Mouse (Mus musculus): ENCODE measurements around the gene Tmem104. TPM values are rescaled to one million over a fixed set of nuclear protein-coding genes. Genes with fewer than 3 reads are reported as not detected.

The Tmem104 gene
- polyA plus RNA-seq (2016; fragmentation: Nextera tagmentation; extraction: Ambion mirVana), result 8.7 and 8.8 TPM in 2 replicates

- H3K4me3 ChIP-seq, result peak within 1 kb of the TSS; percentile 70
- H3K36me3 ChIP-seq (replicated peaks), result peaks cover 17% of the 10 kb centered on the region
- H3K9me3 ChIP-seq, result no peaks in the 10 kb centered on the region
- H3K27me3 ChIP-seq (ENCODE audit: poor library complexity, severe bottlenecking), result 0 out of 2 replicates have a peak, but pooled peaks cover 10% of the 10 kb centered on the region
- DNase-seq (ENCODE audit: extremely low spot score, low spot score), result peak; percentile 99
- WGBS, result under 1% methylated on average over 39 of the region's 39 CpGs
- H3K27ac ChIP-seq, result peak within 1 kb of the TSS; percentile 86
- H3K4me1 ChIP-seq, result peaks cover 31% of the 10 kb centered on the region
Observed at GRCm38 (mm10) chr11:115187224-115187639, at the start of gene Tmem104. Tmem104 (plus strand) TSS chr11:115187487.

GRCm38 (mm10) chr11:115138597-115139262, 48.6 kb upstream of the Tmem104 start:
- no peak for DNase-seq (ENCODE audit: extremely low spot score, low spot score)
- H3K27ac ChIP-seq, result no peak overlapping the region
- H3K27me3 ChIP-seq (ENCODE audit: poor library complexity, severe bottlenecking), result no peaks in the 10 kb centered on the region
- H3K4me1 ChIP-seq, result no peaks in the 10 kb centered on the region
- no peaks in the 10 kb centered on the region for H3K36me3 ChIP-seq (replicated peaks)
- H3K9me3 ChIP-seq, result no peaks in the 10 kb centered on the region
- H3K4me3 ChIP-seq, result no peak overlapping the region
- 92% methylated on average over 5 of the region's 5 CpGs for WGBS

DNA sequence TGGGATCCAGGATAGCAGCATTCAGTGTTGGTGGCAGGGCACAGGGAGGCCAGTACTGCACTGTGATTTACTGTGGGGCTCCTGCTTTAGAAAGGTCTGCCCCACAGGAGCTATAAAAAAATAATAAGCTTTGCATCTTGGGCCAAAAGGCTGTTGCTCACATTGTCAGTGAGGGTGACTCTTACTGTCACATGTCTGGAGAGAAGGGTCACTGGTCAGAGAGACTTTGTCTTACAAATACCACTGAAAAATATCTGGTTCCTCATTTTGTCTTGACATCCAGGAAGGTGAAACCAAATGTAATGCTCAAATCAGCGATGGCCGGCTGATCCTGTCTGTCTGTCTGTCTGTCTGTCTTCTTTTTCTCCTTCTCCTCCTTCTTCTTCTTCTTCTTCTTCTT, 45.3 kb upstream of the Tmem104 start:
- no peaks in the 10 kb centered on the region for H3K4me1 ChIP-seq
- H3K36me3 ChIP-seq (replicated peaks), result no peaks in the 10 kb centered on the region
- 91% methylated on average over 2 of the region's 2 CpGs for WGBS
- H3K4me3 ChIP-seq, result no peak overlapping the region
- no peaks in the 10 kb centered on the region for H3K27me3 ChIP-seq (ENCODE audit: poor library complexity, severe bottlenecking)
- no peak overlapping the region for H3K27ac ChIP-seq
- no peaks in the 10 kb centered on the region for H3K9me3 ChIP-seq
- no peak for DNase-seq (ENCODE audit: extremely low spot score, low spot score)

DNA sequence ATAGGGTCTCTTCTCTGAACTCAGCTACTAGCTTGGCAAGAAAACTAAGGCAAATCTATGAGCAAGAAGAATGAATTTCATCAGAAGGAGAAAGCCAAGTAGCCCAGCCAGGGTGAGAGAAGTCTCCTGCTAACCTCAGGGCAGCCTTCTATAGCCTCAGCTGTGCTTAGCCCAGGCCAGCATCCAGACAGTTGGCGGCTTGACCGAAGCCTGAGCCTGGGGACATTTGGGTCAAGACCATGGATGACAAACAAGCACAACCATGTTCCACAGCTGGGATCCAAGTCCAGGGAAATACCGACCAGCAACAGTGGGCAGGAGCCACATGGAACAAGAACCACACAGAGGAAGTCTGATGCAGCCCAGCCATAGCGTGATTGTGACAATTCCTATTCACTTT, 39.5 kb upstream of the Tmem104 start:
- Histone ChIP-seq H3K27me3 (ENCODE audit: poor library complexity, severe bottlenecking) (peaks cover 18% of the 10 kb centered on the region), H3K4me1 (peaks cover 15% of the 10 kb centered on the region), H3K27ac (no peak overlapping the region), H3K4me3 (no peak overlapping the region), H3K9me3 (no peaks in the 10 kb centered on the region; the same call in 1 of the 2 replicates), H3K36me3 (replicated peaks) (no peaks in the 10 kb centered on the region)
- 91% methylated on average over 4 of the region's 4 CpGs for WGBS
- DNase-seq (ENCODE audit: extremely low spot score, low spot score), result no peak

- Histone ChIP-seq H3K9me3 (no peaks in the 10 kb centered on the region; the same call in 1 of the 2 replicates), H3K4me3 (no peak overlapping the region), H3K4me1 (peaks cover 37% of the 10 kb centered on the region), H3K27ac (no peak overlapping the region), H3K27me3 (ENCODE audit: poor library complexity, severe bottlenecking) (peaks cover 48% of the 10 kb centered on the region), H3K36me3 (replicated peaks) (no peaks in the 10 kb centered on the region)
- 88% methylated on average over 6 of the region's 6 CpGs for WGBS
- no peak for DNase-seq (ENCODE audit: extremely low spot score, low spot score)
Observed at GRCm38 (mm10) chr11:115150741-115151254, 36.5 kb upstream of the Tmem104 start.

- H3K27me3 ChIP-seq (ENCODE audit: poor library complexity, severe bottlenecking), result peaks cover 58% of the 10 kb centered on the region
- peaks cover 37% of the 10 kb centered on the region for H3K4me1 ChIP-seq
- H3K9me3 ChIP-seq, result no peaks in the 10 kb centered on the region; the same call in 1 of the 2 replicates
- peak; percentile 85 for DNase-seq (ENCODE audit: extremely low spot score, low spot score)
- WGBS, result 9% methylated on average over 15 of the region's 15 CpGs
- H3K36me3 ChIP-seq (replicated peaks), result no peaks in the 10 kb centered on the region
- peak overlapping the region; percentile 49 for H3K4me3 ChIP-seq
- H3K27ac ChIP-seq, result peak overlapping the region; percentile 54; the same call in 1 of the 2 replicates
Observed at GRCm38 (mm10) chr11:115151755-115152429, 35.4 kb upstream of the Tmem104 start.

- DNase-seq (ENCODE audit: extremely low spot score, low spot score), result no peak
- Histone ChIP-seq H3K4me3 (no peak overlapping the region), H3K4me1 (peaks cover 43% of the 10 kb centered on the region), H3K27ac (no peak overlapping the region), H3K9me3 (no peaks in the 10 kb centered on the region; the same call in 1 of the 2 replicates), H3K27me3 (ENCODE audit: poor library complexity, severe bottlenecking) (peaks cover 70% of the 10 kb centered on the region), H3K36me3 (replicated peaks) (no peaks in the 10 kb centered on the region)
- 79% methylated on average over 9 of the region's 9 CpGs for WGBS
Observed at GRCm38 (mm10) chr11:115153088-115153487, 34.2 kb upstream of the Tmem104 start.

DNA sequence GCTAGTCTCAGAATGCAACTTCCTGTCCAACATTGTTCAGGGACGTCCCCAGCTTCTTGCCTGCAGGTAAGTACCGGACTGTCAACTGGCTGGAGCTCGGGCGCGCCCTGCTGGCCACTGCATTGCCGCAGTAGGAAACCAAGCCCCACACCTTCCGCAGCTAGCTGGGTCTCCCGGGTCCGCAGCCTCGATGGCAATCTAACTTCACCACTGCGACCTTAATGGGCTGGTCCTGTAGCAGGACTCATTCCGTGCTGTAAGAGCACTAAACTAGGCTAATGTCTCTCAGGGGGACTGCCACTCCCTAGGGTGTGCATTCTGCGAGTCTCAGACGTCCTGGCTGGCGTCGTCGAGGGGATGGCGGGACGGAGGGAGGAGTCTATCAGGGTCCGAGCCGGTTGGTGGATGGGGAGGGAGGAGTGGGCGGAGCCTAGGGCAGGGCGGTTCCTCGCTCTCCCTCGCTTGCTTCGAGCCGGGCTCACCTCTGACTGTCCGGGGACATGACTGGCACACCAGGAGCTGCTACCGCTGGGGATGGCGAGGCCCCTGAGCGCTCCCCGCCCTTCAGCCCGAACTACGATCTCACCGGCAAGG, 33.5 kb upstream of the Tmem104 start:
- H3K36me3 ChIP-seq (replicated peaks), result no peaks in the 10 kb centered on the region

GRCm38 (mm10) chr11:115155053-115155634, 32.1 kb upstream of the Tmem104 start:
- no peak overlapping the region for H3K4me3 ChIP-seq
- peaks cover 53% of the 10 kb centered on the region for H3K4me1 ChIP-seq
- H3K9me3 ChIP-seq, result no peaks in the 10 kb centered on the region
- WGBS, result 19% methylated on average over 5 of the region's 5 CpGs
- peaks cover 80% of the 10 kb centered on the region for H3K27me3 ChIP-seq (ENCODE audit: poor library complexity, severe bottlenecking)
- no peaks in the 10 kb centered on the region for H3K36me3 ChIP-seq (replicated peaks)
- no peak for DNase-seq (ENCODE audit: extremely low spot score, low spot score)
- H3K27ac ChIP-seq, result no peak overlapping the region

More for the DNA sequence above, 33.5 kb upstream of the Tmem104 start:
- DNase-seq (ENCODE audit: extremely low spot score, low spot score), result peak; percentile 79
- Histone ChIP-seq H3K9me3 (no peaks in the 10 kb centered on the region; the same call in 1 of the 2 replicates), H3K4me3 (peak overlapping the region; percentile 39), H3K27ac (peak overlapping the region; percentile 6; the same call in 1 of the 2 replicates), H3K27me3 (ENCODE audit: poor library complexity, severe bottlenecking) (peaks cover 73% of the 10 kb centered on the region), H3K4me1 (peaks cover 48% of the 10 kb centered on the region)
- 2% methylated on average over 35 of the region's 35 CpGs for WGBS

DNA sequence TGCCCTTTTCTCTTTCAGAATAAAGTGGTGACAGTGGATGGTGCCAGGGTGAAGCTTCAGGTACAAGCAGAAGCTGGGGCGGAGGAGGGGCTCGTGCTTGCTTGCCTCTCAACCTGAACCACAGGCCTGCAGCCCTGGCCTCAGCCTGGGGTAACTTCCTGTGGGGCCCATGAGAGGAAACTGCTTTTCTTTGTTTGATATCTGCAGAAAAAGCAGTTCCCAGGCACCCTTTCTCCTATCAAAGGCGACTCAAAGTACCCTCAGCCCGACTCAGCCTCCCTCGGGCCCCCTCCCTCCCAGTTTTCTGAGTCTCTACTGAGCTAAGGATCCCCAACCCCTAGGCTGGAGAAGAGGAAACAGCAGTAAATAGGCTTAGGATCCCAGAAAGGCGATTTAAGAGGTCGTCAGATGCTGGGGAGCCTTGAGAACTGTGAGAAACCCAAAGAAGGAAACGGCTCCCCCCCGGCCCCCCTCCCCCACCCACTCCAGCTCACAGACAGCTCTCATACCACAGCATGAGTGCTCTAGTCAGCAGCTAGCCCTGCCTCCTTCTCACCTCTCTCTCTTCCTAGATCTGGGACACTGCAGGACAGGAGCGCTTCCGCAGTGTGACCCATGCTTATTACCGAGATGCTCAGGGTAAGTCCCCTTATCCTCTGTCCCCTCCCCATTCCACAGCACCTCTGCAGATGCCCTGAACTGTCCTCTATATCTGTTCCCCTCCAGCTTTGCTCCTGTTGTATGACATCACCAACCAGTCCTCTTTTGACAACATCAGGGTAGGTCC, 29.2 kb upstream of the Tmem104 start:
- Histone ChIP-seq H3K4me1 (peaks cover 65% of the 10 kb centered on the region), H3K27ac (peak overlapping the region; percentile 65), H3K9me3 (no peaks in the 10 kb centered on the region), H3K27me3 (ENCODE audit: poor library complexity, severe bottlenecking) (peaks cover 85% of the 10 kb centered on the region), H3K4me3 (no peak overlapping the region), H3K36me3 (replicated peaks) (no peaks in the 10 kb centered on the region)
- 42% methylated on average over 12 of the region's 12 CpGs for WGBS
- no peak for DNase-seq (ENCODE audit: extremely low spot score, low spot score)

- Histone ChIP-seq H3K36me3 (replicated peaks) (no peaks in the 10 kb centered on the region), H3K27me3 (ENCODE audit: poor library complexity, severe bottlenecking) (peaks cover 77% of the 10 kb centered on the region), H3K4me1 (peaks cover 65% of the 10 kb centered on the region), H3K27ac (no peak overlapping the region), H3K4me3 (no peak overlapping the region), H3K9me3 (no peaks in the 10 kb centered on the region)
- peak; percentile 51 for DNase-seq (ENCODE audit: extremely low spot score, low spot score)
- 50% methylated on average over 11 of the region's 11 CpGs for WGBS
Observed at GRCm38 (mm10) chr11:115160016-115160797, 27.1 kb upstream of the Tmem104 start.

Measured in forebrain, embryonic 10.5 days (tissue).